Mouse (Mus musculus): Measurements from ENCODE around the gene Ltbp4. TPM values are rescaled to one million over a fixed set of nuclear protein-coding genes. Genes with fewer than 3 reads are reported as not detected.

Ltbp4 gene
- total and polyA plus RNA-seq, 2 experiments from 2014 or later, result 13.6 to 44.3 TPM

- no peak for ATAC-seq (ENCODE audit: low FRiP score)
- H3K4me3 ChIP-seq (ENCODE audit: low read depth, low read length), result no peak overlapping the region
- H3K9ac ChIP-seq (replicated peaks; ENCODE audit: low read length, poor library complexity, severe bottlenecking), result no peak overlapping the region
- TF ChIP-seq CTCF (IDR thresholded peaks at IDR 0.05), result no peak
- H3K9me3 ChIP-seq (ENCODE audit: low read length), result no peaks in the 10 kb centered on the region
- DNase-seq (ENCODE audit: low spot score), result no peak
- no peak overlapping the region for H3K4me2 ChIP-seq (ENCODE audit: low read depth, low read length, poor library complexity, severe bottlenecking)
- no peaks in the 10 kb centered on the region for H3K27me3 ChIP-seq (ENCODE audit: insufficient read depth, low read length)
- H3K36me3 ChIP-seq (ENCODE audit: insufficient read depth, low read length), result no peaks in the 10 kb centered on the region
- H3K27ac ChIP-seq (ENCODE audit: low read depth, low read length), result no peak overlapping the region
- no peaks in the 10 kb centered on the region for H3K4me1 ChIP-seq (ENCODE audit: insufficient read depth, low read length)
- 91% methylated on average over 7 of the region's 7 CpGs for WGBS
Measured at GRCm38 (mm10) chr7:27288732-27289131, 48.8 kb downstream of the Ltbp4 start.

GRCm38 (mm10) chr7:27285698-27286066 lies 51.8 kb downstream of the Ltbp4 start:
- ATAC-seq (ENCODE audit: low FRiP score) (peak; percentile 82), DNase-seq (ENCODE audit: low spot score) (peak; percentile 85)
- Histone ChIP-seq H3K4me2 (ENCODE audit: low read depth, low read length, poor library complexity, severe bottlenecking) (peak overlapping the region; percentile 31), H3K9me3 (ENCODE audit: low read length) (no peaks in the 10 kb centered on the region), H3K27ac (ENCODE audit: low read depth, low read length) (no peak overlapping the region), H3K36me3 (ENCODE audit: insufficient read depth, low read length) (peaks cover 15% of the 10 kb centered on the region), H3K4me3 (ENCODE audit: low read depth, low read length) (no peak overlapping the region), H3K9ac (replicated peaks; ENCODE audit: low read length, poor library complexity, severe bottlenecking) (no peak overlapping the region), H3K4me1 (ENCODE audit: insufficient read depth, low read length) (no peaks in the 10 kb centered on the region), H3K27me3 (ENCODE audit: insufficient read depth, low read length) (no peaks in the 10 kb centered on the region)
- TF ChIP-seq CTCF (IDR thresholded peaks at IDR 0.05), result peak; percentile 85
- 6% methylated on average over 8 of the region's 8 CpGs for WGBS

- ATAC-seq (ENCODE audit: low FRiP score) (peak; percentile 70), DNase-seq (ENCODE audit: low spot score) (peak; percentile 37)
- Histone ChIP-seq H3K4me2 (ENCODE audit: low read depth, low read length, poor library complexity, severe bottlenecking) (peak overlapping the region; percentile 31), H3K36me3 (ENCODE audit: insufficient read depth, low read length) (peaks cover 18% of the 10 kb centered on the region), H3K4me3 (ENCODE audit: low read depth, low read length) (peak overlapping the region; percentile 7; the same call in 1 of the 2 replicates), H3K9me3 (ENCODE audit: low read length) (no peaks in the 10 kb centered on the region), H3K4me1 (ENCODE audit: insufficient read depth, low read length) (no peaks in the 10 kb centered on the region), H3K27ac (ENCODE audit: low read depth, low read length) (peak overlapping the region; percentile 7; the same call in 1 of the 2 replicates), H3K27me3 (ENCODE audit: insufficient read depth, low read length) (no peaks in the 10 kb centered on the region), H3K9ac (replicated peaks; ENCODE audit: low read length, poor library complexity, severe bottlenecking) (peak overlapping the region; percentile 30; the same call in 1 of the 2 replicates)
- peak; percentile 47; the same call in 1 of the 2 replicates for TF ChIP-seq CTCF (IDR thresholded peaks at IDR 0.05)
- WGBS, result under 1% methylated on average over 28 of the region's 28 CpGs
Measured at GRCm38 (mm10) chr7:27284865-27285697, 52.4 kb downstream of the Ltbp4 start.

GRCm38 (mm10) chr7:27282225-27282624 lies 55.3 kb downstream of the Ltbp4 start:
- Histone ChIP-seq H3K9ac (replicated peaks; ENCODE audit: low read length, poor library complexity, severe bottlenecking) (no peak overlapping the region), H3K9me3 (ENCODE audit: low read length) (no peaks in the 10 kb centered on the region), H3K27ac (ENCODE audit: low read depth, low read length) (no peak overlapping the region), H3K36me3 (ENCODE audit: insufficient read depth, low read length) (peaks cover 44% of the 10 kb centered on the region), H3K4me3 (ENCODE audit: low read depth, low read length) (no peak overlapping the region), H3K27me3 (ENCODE audit: insufficient read depth, low read length) (no peaks in the 10 kb centered on the region), H3K4me1 (ENCODE audit: insufficient read depth, low read length) (no peaks in the 10 kb centered on the region), H3K4me2 (ENCODE audit: low read depth, low read length, poor library complexity, severe bottlenecking) (no peak overlapping the region)
- WGBS, result 66% methylated on average over 4 of the region's 4 CpGs
- no peak for ATAC-seq (ENCODE audit: low FRiP score)
- no peak for TF ChIP-seq CTCF (IDR thresholded peaks at IDR 0.05)
- DNase-seq (ENCODE audit: low spot score), result no peak

GRCm38 (mm10) chr7:27281717-27282116 lies 55.8 kb downstream of the Ltbp4 start:
- Histone ChIP-seq H3K4me2 (ENCODE audit: low read depth, low read length, poor library complexity, severe bottlenecking) (no peak overlapping the region), H3K27me3 (ENCODE audit: insufficient read depth, low read length) (no peaks in the 10 kb centered on the region), H3K36me3 (ENCODE audit: insufficient read depth, low read length) (peaks cover 49% of the 10 kb centered on the region), H3K27ac (ENCODE audit: low read depth, low read length) (no peak overlapping the region), H3K9me3 (ENCODE audit: low read length) (no peaks in the 10 kb centered on the region), H3K4me1 (ENCODE audit: insufficient read depth, low read length) (no peaks in the 10 kb centered on the region), H3K4me3 (ENCODE audit: low read depth, low read length) (no peak overlapping the region), H3K9ac (replicated peaks; ENCODE audit: low read length, poor library complexity, severe bottlenecking) (no peak overlapping the region)
- ATAC-seq (ENCODE audit: low FRiP score), result no peak
- 74% methylated on average over 13 of the region's 13 CpGs for WGBS
- DNase-seq (ENCODE audit: low spot score), result no peak
- no peak for TF ChIP-seq CTCF (IDR thresholded peaks at IDR 0.05)

GRCm38 (mm10) chr7:27277191-27277590 lies 60.3 kb downstream of the Ltbp4 start:
- Histone ChIP-seq H3K4me2 (ENCODE audit: low read depth, low read length, poor library complexity, severe bottlenecking) (no peak overlapping the region), H3K4me3 (ENCODE audit: low read depth, low read length) (no peak overlapping the region), H3K27ac (ENCODE audit: low read depth, low read length) (no peak overlapping the region), H3K9me3 (ENCODE audit: low read length) (no peaks in the 10 kb centered on the region), H3K36me3 (ENCODE audit: insufficient read depth, low read length) (peaks cover 79% of the 10 kb centered on the region), H3K4me1 (ENCODE audit: insufficient read depth, low read length) (no peaks in the 10 kb centered on the region), H3K27me3 (ENCODE audit: insufficient read depth, low read length) (no peaks in the 10 kb centered on the region), H3K9ac (replicated peaks; ENCODE audit: low read length, poor library complexity, severe bottlenecking) (no peak overlapping the region)
- WGBS, result 94% methylated on average over 3 of the region's 3 CpGs
- ATAC-seq (ENCODE audit: low FRiP score) (no peak), DNase-seq (ENCODE audit: low spot score) (no peak)
- peak; percentile 67 for TF ChIP-seq CTCF (IDR thresholded peaks at IDR 0.05)

Data from midbrain, postnatal 0 days (tissue).